Mouse (Mus musculus) layer of hippocampus, adult 18-20 months (tissue): ENCODE data around the gene Lgr6. TPM values are rescaled to one million over a fixed set of nuclear protein-coding genes. Genes with fewer than 3 reads are reported as not detected.

Source experiments
- DNase-seq, 2 experiments: peaks; one replicate each; pipeline ENCODE4 v3.0.0; 2022; ENCODE audit warnings: low spot score in 2 of 2
- total RNA-seq, 2 experiments: library from RNA; stranded (reverse); gene quantifications; 2 replicates each; pipeline ENCODE4 v1.2.3; 2021

The Lgr6 gene
- total RNA-seq, 2 experiments from 2014 or later, result 1.3 to 2.6 TPM

GRCm38 (mm10) chr1:135083465-135083864 lies 21.6 kb downstream of the Lgr6 start:
- DNase-seq, result no peak

- DNase-seq, result no peak
Measured at GRCm38 (mm10) chr1:135082267-135082666, 22.8 kb downstream of the Lgr6 start.

DNA sequence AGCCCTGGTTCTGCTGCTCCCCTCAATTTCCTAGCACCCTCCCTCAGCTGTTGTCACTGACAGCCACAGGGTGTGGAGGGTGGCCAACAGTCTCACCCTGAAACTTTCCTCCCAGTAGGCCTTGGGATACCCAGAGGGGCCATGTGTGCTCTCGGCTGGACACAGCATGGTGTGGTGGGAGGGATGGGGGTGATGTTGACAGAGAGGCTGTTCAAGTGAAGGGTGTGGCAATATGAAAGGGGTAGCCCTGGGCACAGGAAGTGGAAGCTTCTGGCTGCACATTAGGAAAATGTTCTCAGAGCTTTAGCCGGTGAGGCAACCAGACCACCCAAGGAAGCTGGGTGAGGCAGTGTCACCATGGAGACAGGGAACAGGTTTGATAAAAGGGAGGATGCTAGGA lies 26.1 kb downstream of the Lgr6 start:
- DNase-seq, result no peak

DNA sequence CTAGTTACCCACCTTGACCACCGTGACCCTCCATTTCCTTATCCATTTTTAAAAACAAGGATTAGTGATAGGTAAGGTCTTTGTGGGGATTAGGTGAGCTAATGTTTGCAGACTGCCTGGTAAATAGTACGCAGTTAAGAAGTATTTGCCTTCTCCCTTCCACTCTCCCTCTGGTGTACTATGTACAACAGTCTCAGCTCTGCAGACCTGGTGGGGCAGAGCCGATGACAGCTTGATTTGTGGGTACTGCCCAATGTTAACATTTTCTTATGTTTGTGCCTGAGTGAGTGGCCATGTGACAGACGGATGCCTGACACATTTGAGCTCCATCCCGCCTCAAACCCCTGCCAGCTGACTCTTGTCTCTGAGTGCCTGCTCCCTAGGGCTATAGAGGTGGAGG lies 28.6 kb downstream of the Lgr6 start:
- DNase-seq, result no peak

- DNase-seq, result no peak
Measured at GRCm38 (mm10) chr1:135075270-135075669, 29.8 kb downstream of the Lgr6 start.

DNA sequence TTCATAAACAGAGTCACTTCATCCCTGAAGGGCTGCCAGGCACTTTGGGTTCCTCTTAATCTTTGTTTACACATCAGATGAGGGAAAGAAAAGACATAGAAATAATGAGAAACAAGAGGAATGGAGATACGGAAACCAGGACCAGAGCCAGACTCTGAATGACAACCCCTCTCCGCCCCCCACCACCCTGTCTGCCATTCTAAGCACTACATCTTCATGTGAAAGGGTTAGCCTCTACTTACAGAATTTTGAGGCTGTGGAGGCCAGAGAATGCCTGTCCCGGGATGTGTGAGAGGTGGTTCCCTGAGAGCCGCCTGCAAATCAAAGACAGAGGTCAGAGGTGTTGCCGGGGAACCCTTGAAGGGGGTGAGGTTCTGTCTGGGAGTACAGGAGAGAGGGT lies 32.4 kb downstream of the Lgr6 start:
- DNase-seq, result no peak

DNA sequence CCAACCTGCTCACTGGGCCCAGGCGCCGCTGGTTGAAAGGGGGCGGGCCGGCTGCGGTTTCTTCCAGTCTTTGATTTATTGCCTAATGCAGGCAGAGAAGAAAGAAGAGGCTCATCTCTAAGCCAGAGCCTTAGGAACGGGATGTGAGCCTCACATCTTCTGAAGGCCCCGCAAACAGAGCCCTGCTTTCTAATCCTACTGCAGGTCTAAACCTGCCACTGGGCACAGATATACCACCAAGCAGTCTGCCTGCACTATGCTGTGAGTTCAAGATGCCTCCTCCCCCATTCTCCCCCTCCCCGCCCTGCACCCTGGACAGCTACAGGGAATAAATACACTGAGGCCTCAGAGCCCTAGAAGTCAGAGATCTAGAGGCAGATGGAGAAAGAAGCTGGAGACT lies 35.2 kb downstream of the Lgr6 start:
- DNase-seq, result no peak

GRCm38 (mm10) chr1:135064525-135064924 lies 40.6 kb downstream of the Lgr6 start:
- DNase-seq, result no peak

- DNase-seq, result no peak
Measured at GRCm38 (mm10) chr1:135062936-135063335, 42.1 kb downstream of the Lgr6 start.

GRCm38 (mm10) chr1:135061300-135061699 lies 43.8 kb downstream of the Lgr6 start:
- DNase-seq, result no peak

- no peak for DNase-seq
Measured at GRCm38 (mm10) chr1:135060174-135060573, 44.9 kb downstream of the Lgr6 start.

DNA sequence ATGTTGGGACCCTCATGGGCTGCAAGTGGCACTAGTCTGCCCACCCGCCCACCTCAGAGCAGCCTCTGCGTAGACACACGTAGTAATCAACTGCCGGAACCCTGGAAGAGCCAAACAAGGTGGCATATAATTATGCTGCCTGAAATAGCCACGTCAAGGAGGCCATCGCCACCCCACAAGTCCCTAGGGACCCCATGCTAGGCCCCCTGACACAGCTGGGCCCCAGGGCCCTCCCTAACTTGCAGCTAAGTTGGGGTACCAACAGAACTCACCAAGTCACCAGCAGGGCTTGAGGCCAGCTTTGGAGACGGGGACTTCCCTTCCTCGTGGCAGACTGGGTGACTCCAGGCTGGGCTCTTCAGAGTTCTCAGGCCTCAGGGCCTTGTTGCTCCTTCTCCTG lies 48.2 kb downstream of the Lgr6 start:
- no peak for DNase-seq

DNA sequence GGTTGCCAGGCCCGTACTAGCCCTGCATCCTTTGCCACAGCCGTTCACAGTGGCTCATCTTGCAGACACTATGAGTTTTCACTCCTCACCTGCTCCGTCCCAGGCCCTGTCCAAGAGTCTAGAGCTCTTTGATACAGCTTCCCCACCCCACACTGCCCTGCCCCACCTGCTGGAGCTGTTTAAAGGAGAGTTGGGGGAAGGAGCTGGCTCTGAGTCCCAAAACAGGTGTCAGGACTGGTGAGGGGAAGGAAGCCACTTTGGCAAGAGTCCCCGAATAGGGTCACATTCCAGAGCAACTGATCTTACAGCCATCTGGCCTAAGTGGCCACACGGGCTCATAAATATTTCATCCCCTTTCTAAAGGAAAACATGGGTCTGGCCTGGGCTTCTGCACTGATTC lies 51.0 kb downstream of the Lgr6 start:
- DNase-seq, result no peak

- no peak for DNase-seq
Measured at GRCm38 (mm10) chr1:135044439-135044838, 60.6 kb downstream of the Lgr6 start.

- DNase-seq, result no peak
Measured at GRCm38 (mm10) chr1:135036297-135036696, 68.8 kb downstream of the Lgr6 start.

DNA sequence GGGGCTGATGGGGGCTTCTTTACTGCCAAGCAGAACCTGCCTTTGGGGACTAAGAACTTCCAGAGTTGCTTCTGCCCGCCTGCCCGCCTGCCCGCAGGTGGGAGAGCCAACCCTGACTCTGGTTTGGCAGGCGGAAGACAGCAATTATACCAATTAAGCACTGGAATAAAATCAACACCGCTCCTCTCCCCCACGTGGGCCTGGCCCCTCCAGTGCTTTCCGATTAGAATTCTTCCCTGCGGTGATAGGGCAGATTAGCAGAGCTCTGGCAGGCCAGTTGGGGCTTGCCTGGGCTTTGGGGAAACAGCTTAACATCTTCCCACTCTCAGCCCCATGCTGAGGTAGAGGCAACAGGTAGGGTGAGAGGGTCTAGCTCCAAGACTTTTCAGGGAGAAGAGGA lies 72.4 kb downstream of the Lgr6 start:
- no peak for DNase-seq

DNA sequence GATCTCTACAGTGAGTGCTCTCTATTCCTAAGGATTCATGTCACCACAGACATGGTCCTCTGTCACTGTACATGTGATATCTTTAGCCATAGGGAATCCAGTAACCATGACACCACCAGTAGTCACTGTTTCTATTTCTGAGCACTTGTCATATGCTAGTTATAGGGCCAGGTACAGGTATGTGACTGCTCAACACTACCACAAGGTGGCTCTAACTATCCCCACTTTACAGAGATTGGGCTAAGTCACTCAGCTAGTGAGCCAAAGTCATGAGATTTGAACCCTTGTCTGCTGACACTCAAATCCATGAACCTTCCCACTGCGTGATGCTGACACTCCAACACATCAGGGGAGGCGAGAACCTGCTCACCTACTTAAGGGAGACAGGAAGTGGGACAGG lies 75.0 kb downstream of the Lgr6 start:
- no peak for DNase-seq

DNA sequence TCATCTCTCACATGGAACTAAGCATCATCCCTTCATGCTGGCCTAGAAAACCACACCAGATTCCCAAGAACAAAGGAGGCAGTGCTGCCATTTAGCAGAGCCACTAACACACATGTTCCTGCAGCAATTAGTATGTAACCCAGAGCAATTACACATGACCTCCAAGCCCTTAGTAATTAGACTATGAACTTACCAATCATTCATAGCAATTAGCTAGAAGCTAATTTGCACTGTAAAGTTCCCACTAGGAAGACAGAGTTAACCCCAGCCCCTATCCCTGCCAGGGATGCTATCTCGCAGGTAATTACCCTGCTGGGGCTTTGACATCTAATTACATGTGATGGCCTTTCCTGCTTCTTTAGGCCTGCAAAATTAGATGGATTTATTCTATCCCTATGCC lies 78.8 kb downstream of the Lgr6 start:
- no peak for DNase-seq

DNA sequence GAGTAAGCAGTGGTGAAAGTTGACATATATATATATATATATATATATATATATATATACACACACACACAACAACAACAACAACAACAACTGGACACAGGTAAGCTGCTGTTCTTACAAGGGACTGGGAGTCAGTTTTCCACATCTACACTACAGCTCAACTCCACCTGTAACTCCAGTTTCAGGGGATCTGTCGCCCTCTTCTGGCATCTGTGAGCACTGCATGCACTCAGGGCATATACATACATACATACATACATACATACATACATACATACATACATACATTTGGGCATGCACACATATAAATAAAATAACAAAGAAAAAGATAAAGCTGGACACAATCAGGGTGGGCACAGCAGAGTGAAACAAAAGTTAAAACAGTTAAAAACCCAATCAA lies 81.5 kb downstream of the Lgr6 start:
- no peak for DNase-seq

GRCm38 (mm10) chr1:135021936-135022335 lies 83.1 kb downstream of the Lgr6 start:
- DNase-seq, result no peak

DNA sequence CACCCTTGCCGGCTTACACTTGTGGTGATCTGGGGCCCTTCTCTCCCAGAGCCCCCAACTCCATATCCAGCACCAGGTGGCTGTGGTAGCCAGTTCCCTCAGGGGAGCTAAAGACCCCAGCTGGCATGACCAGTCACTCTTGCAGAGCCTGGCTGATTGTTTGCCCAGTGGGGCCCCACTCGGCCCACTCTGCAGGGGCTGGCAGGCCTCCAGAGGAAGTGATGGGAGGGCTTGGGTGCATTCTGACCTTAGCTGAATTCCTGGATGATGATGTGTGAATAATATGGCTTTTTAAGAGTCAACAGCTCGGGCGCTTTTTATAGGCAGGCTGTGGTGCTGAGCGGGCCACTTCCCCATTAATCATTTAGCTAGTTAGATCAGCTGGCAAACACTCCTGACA lies 84.1 kb downstream of the Lgr6 start:
- peak in 1 of 2 experiments; percentile 31 for DNase-seq

DNA sequence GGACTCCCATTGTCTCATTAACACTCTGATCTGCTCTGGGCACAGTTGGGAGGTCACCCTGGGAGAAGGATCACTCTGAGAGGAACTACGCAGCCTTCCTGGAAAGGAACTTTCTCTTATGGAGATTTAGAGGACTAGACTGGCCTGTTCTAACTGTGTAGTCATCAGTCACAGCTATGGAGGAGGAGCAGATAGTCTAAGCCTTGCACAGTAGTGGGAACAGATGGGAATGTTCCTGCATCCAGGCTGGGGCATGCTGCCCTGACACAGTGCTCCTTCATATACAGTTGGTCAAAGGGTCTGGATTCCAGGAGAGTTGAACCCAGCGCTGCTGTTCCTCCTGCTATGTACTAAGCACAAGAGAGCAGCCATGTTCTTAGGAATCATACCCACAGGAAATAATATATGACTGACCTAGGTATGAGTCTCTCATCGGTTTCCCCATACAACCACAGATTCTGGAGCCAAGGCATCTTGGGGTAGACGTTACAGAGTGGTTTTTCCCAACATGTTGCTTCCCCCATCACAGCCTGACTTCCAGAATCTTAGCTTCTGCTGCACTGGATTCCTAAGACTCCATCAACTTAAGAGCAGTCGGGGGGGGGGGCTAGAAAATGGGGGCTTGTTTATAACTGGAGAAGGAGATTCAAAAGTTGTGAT lies 84.7 kb downstream of the Lgr6 start:
- DNase-seq, result peak in 1 of 2 experiments; percentile 68

- DNase-seq, result no peak
Measured at GRCm38 (mm10) chr1:135019775-135020167, 85.3 kb downstream of the Lgr6 start.
